Mouse (Mus musculus) forelimb bud, embryonic 11.5 days (tissue): ENCODE results near the gene Tnfrsf13c.
A peak's percentile ranks its signal among the peaks of the same experiment; 100 is the strongest.

Experiments
- DNase-seq: peaks from one replicate; pipeline ENCODE4 v3.0.0-alpha.2; 2012; ENCODE audit warnings: low read depth, low spot score

The Tnfrsf13c gene

GRCm38 (mm10) chr15:82207504-82208219 is 16.5 kb downstream of the Tnfrsf13c start:
- no peak for DNase-seq

GRCm38 (mm10) chr15:82207105-82207459 is 17.1 kb downstream of the Tnfrsf13c start:
- no peak for DNase-seq

DNA sequence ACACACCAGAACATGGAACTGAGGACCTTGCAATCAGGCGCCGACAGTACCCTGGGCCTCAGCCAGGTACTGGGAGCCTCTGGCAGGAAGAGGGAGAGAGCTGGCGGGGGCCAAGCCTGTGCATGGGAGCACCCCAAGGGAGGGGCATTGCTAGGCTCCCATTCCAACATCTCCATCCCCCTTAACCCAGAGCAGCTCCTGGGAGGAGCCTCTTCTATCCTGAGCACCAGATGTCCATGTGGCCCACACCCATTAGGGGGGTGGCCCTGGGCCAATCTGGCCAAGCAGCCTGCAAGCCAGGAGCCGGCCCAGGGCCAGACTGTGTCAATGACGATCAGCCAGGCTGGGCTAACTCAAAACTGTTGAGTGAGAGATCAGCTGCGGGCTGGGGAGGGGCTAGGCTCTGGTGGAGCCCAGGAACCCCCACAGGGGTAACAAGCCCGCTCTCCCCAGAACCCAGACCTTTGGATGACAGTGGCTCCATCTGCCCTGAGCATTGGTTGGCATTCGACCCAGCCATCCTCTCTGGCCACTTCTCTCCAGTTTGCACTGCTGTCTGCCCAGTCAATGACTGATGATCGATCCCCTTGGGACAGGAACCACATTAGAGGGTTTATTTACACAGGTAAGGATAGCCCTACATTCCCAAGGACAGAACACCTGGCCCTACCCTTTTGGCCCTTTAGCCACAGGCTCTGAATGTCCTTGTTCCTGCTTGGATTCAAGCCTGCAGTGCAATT is 17.6 kb downstream of the Tnfrsf13c start:
- DNase-seq, result no peak

DNA sequence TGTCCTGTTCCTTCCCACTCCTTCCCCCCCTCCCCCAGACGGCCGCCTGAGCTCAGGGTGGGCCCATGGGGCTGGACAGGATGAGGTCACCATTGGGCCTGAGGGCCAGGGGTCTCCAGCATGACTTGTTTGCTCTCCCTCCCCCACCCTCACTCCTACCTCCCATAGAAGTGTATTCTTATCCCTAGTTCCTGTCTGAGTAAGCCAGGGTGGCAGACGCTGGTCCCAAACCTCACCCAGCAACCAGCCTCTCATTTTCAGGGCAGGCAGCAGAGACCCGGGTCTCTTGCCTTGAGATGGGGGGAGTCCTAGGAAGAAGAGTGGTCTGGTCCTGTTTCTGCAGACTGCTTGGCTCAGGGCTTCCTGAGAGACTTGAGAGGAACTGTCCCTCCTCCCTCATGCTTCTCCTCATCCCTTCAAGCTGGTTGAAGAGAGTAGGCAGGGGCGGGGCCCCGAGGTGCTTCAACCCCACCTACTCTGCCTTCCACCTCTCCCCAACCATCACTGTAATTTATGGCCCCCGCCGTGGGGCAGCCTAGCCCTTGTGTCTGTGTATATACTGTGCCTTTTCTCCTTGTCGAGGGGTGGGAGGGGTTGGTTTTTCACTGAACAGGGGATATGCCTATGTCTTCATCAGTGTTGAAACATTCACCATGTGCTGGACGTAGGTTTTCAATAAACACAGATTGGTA is 19.3 kb downstream of the Tnfrsf13c start:
- DNase-seq, result no peak

- DNase-seq, result no peak
These were observed 20.4 kb downstream of the Tnfrsf13c start for GRCm38 (mm10) chr15:82203611-82204351.

DNA sequence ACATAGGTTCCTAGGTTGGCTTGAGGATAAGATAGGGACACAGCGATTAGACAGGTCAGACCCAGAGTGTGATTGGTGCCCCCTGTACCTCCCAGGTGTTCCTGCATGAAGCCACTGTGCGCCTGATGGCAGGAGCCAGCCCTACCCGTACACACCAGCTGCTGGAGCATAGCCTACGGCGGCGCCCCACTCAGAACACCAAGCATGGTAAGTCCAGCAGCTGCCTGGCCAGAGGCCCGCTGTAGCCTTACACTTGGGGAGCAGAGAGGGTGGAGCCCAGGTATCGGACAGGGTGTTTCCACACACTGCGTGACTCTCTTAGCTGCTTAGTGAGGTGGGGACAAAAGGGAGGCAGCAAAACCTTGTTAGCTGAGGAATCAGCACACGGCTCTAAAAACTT is 21.1 kb downstream of the Tnfrsf13c start:
- DNase-seq, result no peak

DNA sequence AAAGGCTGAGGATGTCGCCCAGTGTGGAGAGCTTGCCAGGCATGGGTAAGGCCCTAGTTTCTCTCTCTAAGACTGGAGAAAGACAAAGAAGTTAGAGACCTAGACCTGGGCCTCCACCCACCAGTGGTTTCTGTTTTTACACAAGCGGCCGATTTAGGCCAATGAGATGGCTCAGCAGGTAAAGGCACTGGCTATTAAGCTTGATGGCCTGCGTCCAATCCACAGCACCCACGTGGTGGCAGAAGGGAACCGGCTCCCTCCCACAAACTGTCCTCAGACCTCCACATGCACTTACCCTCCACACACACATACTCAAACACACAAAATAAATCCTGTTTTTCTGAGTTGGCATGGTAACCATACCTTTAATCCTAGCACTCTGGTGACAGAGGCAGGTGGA is 22.1 kb downstream of the Tnfrsf13c start:
- DNase-seq, result no peak

- no peak for DNase-seq
These were observed 24.6 kb downstream of the Tnfrsf13c start for GRCm38 (mm10) chr15:82199546-82199945.

- no peak for DNase-seq
These were observed 25.8 kb downstream of the Tnfrsf13c start for GRCm38 (mm10) chr15:82198342-82198741.

DNA sequence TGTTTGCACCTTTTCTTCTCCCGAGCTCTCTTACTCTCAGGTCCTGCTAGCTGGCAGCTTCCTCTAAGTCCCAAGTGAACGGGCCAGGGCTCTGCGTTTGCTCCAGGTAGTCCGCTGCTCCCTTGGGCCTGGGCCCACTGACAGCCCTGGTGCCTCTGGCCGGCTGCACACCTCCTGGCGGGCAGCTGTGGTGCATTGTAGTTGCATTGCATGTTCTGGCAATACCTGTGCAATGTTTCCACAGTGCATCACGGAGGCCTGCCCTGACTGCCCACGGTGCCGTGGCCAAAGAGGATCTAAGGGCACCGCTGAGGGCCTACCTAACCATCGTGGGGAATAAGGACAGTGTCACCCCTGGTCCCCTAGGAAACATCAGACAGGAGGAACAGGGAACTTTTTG is 26.2 kb downstream of the Tnfrsf13c start:
- no peak for DNase-seq

GRCm38 (mm10) chr15:82197246-82197750 is 26.9 kb downstream of the Tnfrsf13c start:
- DNase-seq, result no peak

DNA sequence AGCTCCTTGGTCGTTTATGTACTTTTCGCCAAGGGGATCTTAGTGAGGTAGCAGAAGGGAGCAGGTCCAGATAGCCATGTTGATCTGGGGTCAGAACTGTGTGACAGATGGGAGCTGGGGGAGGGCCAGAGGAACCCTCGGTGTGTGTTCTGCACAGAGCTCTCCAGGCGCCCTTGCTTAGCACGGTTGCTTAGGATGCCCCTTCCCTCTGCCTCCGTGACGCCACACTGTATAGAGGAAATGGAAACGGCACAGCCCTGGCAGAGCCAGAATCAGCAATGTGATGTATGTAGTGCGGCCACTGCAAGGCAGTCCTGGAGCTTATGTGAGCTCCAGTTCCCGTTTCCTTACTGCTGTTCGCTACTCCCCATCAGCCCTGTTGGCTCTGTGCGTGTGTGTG is 27.9 kb downstream of the Tnfrsf13c start:
- no peak for DNase-seq

DNA sequence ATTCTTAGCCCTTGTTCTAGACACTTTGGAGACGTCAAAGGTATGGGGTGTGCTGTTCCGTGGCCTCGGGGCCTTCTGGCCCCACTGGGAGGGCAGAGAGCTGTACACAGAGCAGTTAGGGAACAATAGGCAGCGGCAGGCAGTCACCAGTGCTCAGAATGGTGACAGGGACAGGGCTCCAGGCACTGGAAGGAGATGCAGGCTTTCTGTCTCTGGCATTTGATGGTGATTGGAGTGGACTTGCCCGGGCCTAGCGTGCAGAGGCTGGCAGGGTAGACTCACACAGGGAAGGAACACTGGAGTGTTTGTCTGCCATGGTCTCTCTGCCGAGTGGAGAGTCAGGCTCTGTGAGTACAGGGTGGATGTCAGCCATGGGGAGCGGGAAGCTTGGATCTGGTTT is 31.6 kb downstream of the Tnfrsf13c start:
- no peak for DNase-seq

- DNase-seq, result peak; percentile 48
These were observed 35.5 kb downstream of the Tnfrsf13c start for GRCm38 (mm10) chr15:82188481-82189240.

DNA sequence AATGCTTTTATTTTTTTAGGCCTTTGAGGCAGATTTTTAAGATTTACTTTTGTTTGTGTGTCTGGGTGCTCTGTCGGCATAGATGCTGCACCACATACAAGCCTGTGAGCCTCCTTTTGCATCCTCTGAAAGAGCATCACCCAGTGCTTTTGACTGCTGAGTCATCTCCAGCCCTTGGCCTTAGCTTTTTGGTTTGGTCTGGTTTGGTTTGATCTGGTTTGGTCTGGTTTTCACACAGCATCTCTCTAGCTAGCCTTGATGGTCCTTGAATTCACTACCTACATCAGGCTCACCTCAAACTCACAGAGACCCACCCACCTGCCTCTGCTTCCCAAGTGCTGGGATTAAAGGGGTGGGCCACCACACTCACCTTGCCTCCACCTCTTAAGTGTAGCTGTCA is 36.2 kb downstream of the Tnfrsf13c start:
- DNase-seq, result no peak

DNA sequence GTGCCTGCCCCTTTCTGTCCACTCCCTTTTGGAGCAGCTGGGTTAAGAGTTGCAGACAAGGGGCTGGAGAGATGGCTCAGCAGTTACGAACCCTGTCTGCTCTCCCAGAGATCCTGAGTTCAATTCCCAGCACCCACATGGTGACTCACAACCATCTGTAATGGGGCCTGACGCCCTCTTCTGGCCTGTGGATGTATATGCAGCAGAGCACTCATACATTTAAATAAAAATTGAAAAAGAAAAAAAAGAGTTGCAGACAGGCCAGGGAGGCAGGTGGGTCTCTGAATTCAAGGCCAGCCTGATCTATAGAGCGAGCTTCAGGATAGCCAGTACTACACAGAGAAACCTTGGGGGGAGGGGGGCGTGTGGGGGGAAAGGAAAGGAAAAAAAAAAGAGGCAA is 36.8 kb downstream of the Tnfrsf13c start:
- no peak for DNase-seq

DNA sequence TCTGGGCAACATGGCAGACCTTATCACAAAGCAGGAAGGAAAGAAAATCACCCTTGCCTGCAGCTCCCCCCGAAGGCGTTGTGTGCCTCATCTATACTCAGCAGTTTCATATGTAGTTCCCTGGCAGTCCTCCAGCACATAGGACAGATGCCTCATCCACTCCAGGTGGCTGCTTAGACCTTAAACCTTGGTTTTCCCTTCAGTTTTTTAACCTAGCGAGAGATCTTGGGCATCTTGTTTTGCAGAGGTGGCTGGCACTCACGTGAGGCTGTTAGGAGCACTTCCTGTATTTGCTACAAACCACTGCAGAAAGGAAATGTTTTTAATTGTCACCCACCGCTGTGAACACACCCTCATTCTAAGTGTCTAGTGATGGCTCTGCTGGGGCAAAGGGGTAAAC is 37.2 kb downstream of the Tnfrsf13c start:
- DNase-seq, result no peak

- no peak for DNase-seq
These were observed 38.0 kb downstream of the Tnfrsf13c start for GRCm38 (mm10) chr15:82186131-82186530.

DNA sequence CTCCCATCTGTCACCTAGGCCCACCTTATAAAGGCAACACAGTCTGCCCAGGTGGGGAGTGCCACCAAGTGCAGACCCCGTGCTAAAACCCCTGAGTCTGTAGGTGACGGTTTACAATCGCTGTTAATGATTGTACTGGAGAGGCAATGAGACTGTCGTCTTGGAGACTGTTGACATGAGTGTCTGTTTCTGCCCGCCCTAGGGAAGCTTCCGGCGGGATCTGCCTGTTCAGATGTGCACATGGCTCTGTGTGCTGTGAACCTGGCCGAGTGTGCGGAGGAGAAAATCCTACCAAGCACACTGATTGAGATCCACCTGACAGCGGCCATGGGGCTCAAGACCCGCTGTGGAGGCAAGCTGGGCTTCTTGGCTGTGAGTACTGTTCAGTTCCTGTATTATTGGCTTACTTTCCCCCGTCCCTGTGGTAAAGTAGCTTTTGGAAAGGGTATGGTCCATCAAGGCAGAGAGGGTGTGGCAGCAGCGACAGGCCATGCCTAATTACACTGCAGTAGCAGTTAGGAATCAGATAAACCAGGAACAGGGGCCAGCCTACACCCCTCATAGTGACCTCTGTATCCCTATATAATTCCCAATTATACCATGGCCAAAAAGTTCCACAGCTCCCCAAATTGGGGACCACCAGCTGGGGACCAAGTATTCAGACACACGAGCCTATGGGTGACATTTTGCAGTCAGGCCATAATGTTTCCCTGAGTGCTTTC is 38.9 kb downstream of the Tnfrsf13c start:
- DNase-seq, result no peak

DNA sequence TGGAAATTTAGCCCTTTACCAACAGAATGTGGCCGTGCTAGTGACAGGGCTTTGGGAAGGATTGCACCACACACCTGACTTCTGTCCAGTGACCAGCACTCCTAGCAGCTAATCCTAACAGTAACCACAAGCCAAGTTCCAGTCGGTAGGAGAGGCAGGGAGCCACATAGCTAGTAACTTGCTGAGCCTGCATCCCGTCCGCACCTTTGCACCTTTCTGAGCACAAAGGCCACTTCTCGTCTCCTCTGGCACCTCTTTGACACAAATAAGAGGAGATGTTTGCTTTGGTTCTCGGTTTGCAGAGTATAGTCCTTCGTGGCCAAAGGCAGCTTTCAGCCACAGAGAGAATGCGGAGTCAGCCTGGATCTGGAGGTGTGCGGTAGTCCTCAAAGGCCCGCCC is 39.5 kb downstream of the Tnfrsf13c start:
- no peak for DNase-seq
